Mouse (Mus musculus) adrenal gland, postnatal 14 days (tissue): ENCODE results near the gene Cd3g. TPM values are rescaled to one million over a fixed set of nuclear protein-coding genes. Genes with fewer than 3 reads are reported as not detected.

Experiments used
- total RNA-seq: library from RNA; stranded (reverse); gene quantifications from 2 replicates; pipeline ENCODE4 v1.2.3, GENCODE M21; 2021

Gene Cd3g
- total RNA-seq, 1 experiment from 2014 or later = 2.2 TPM

Other genes with a start within 250 kb of the Cd3g start
- 45.1 and 60.5 TPM in 2 replicates for gene Phldb1, start 245.2 kb downstream of the Cd3g start, total RNA-seq
- 160 and 166 TPM in 2 replicates for gene Arcn1, start 212.6 kb downstream of the Cd3g start, total RNA-seq
- gene Ift46, start 212.5 kb downstream of the Cd3g start, total RNA-seq = 72.1 and 82.3 TPM in 2 replicates
- 5.3 and 5.5 TPM in 2 replicates for gene Tmem25, start 181.1 kb downstream of the Cd3g start, total RNA-seq
- 5.6 and 64.1 TPM in 2 replicates for gene Ttc36, start 177.4 kb downstream of the Cd3g start, total RNA-seq
- gene Kmt2a, start 99.1 kb downstream of the Cd3g start, total RNA-seq = 37.2 and 42.9 TPM in 2 replicates
- gene Atp5l, start 59.7 kb downstream of the Cd3g start, total RNA-seq = 638 TPM in 2 replicates
- 89.5 and 100 TPM in 2 replicates for gene Ube4a, start 14.8 kb downstream of the Cd3g start, total RNA-seq
- 1.5 and 12.5 TPM in 2 replicates for gene Cd3d, start 1.4 kb upstream of the Cd3g start, total RNA-seq
- gene Cd3e, start 29.2 kb upstream of the Cd3g start, total RNA-seq = 1.8 and 19.1 TPM in 2 replicates
- 13.0 and 15.3 TPM in 2 replicates for gene Mpzl2, start 59.4 kb upstream of the Cd3g start, total RNA-seq
- 5.2 and 7.7 TPM in 2 replicates for gene Mpzl3, start 74.8 kb upstream of the Cd3g start, total RNA-seq
- 1.0 and 3.4 TPM in 2 replicates for gene Jaml, start 98.8 kb upstream of the Cd3g start, total RNA-seq
- gene Scn2b, start 137.4 kb upstream of the Cd3g start, total RNA-seq = 7.6 and 8.6 TPM in 2 replicates
- 0.56 and 0.59 TPM in 2 replicates for gene Scn4b, start 158.0 kb upstream of the Cd3g start, total RNA-seq
- gene BC049352, start 201.6 kb upstream of the Cd3g start, total RNA-seq = not detected in 2 replicates
- not detected in 2 replicates for gene Tmprss4, start 223.7 kb upstream of the Cd3g start, total RNA-seq